22 mouse cellular contexts compared by ENCODE assay signal in genomic region chr17:25883824-25884223, GRCm38 (mm10). TPM values are rescaled to one million over a fixed set of nuclear protein-coding genes. Genes with fewer than 3 reads are reported as not detected.
A peak's percentile ranks its signal among the peaks of the same experiment; 100 is the strongest.
DNase-seq lines count a peak whose midpoint lies in the region; ATAC-seq and TF ChIP-seq lines count a peak whose summit lies in the region.
"Had no signal": no experiment of that assay in that cellular context is flagged by ENCODE, and none has a peak within 500 bp of the region (broad histone marks: within the 10 kb centered on the region; RNA-seq: fewer than 3 reads in every experiment).

No protein-coding gene starts in this region.

- H3K79me2 ChIP-seq in myocyte (ENCODE audit: control insufficient read depth, insufficient read depth), result no peaks in the 10 kb centered on the region

- TF ChIP-seq POLR2A in myocyte (IDR thresholded peaks at IDR 0.05; ENCODE audit: insufficient read length, low read depth), result no peak

- 82% methylated on average over 3 of the region's 3 CpGs for WGBS in forebrain, embryonic 10.5 days
- 92% methylated on average over 3 of the region's 3 CpGs for WGBS in forebrain, embryonic 15.5 days
- 90% methylated on average over 3 of the region's 3 CpGs for WGBS in intestine, postnatal 0 days
- 93% methylated on average over 3 of the region's 3 CpGs for WGBS in intestine, embryonic 15.5 days
- WGBS in lung, postnatal 0 days, result 94% methylated on average over 3 of the region's 3 CpGs

- DNase-seq in forebrain, embryonic 10.5 days (ENCODE audit: extremely low spot score, low spot score), result no peak
- no peak for DNase-seq in lung, postnatal 0 days (ENCODE audit: low spot score)
- no peak for DNase-seq in lung, postnatal 25 days (ENCODE audit: low spot score)
- DNase-seq in left cerebral cortex, postnatal 4 days, result no peak
- DNase-seq: adrenal gland, postnatal 14 days; cerebellum, adult 11 months; cerebellum, postnatal 36 days; heart, postnatal 36 days; kidney, adult 8-10 months; layer of hippocampus, adult 9-11 months; lung, adult 18-20 months; lung, postnatal 36 days; right cerebral cortex, postnatal 25 days; thymus, postnatal 4 days had no signal

- peak; percentile 41; the same call in 1 of the 2 replicates for TF ChIP-seq CTCF in intestine, postnatal 0 days (IDR thresholded peaks at IDR 0.05; ENCODE audit: low read depth)
- TF ChIP-seq CTCF in lung, postnatal 0 days (IDR thresholded peaks at IDR 0.05), result peak; percentile 14

- no peak overlapping the region for H3K4me3 ChIP-seq in forebrain, embryonic 10.5 days
- no peak overlapping the region for H3K4me3 ChIP-seq in forebrain, embryonic 15.5 days
- no peak overlapping the region for H3K4me3 ChIP-seq in intestine, postnatal 0 days (ENCODE audit: low read depth, low read length)
- H3K4me3 ChIP-seq in intestine, embryonic 15.5 days (replicated peaks), result no peak overlapping the region
- H3K4me3 ChIP-seq in lung, postnatal 0 days (ENCODE audit: low read depth, low read length), result no peak overlapping the region
- H3K4me3 ChIP-seq in myocyte, result no peak overlapping the region
- H3K4me3 ChIP-seq: forebrain, embryonic 13.5 days; heart, embryonic 12.5 days; limb, embryonic 12.5 days had no signal

- H3K27me3 ChIP-seq in forebrain, embryonic 10.5 days (ENCODE audit: poor library complexity, severe bottlenecking), result no peaks in the 10 kb centered on the region
- no peaks in the 10 kb centered on the region for H3K27me3 ChIP-seq in forebrain, embryonic 15.5 days
- no peaks in the 10 kb centered on the region for H3K27me3 ChIP-seq in intestine, postnatal 0 days (replicated peaks; ENCODE audit: control insufficient read depth, insufficient read depth, low read length)
- no peaks in the 10 kb centered on the region for H3K27me3 ChIP-seq in intestine, embryonic 15.5 days (replicated peaks)
- no peaks in the 10 kb centered on the region for H3K27me3 ChIP-seq in lung, postnatal 0 days (replicated peaks; ENCODE audit: insufficient read depth, low read length)
- H3K27me3 ChIP-seq in myocyte (ENCODE audit: control insufficient read depth, insufficient read depth, insufficient read length), result no peaks in the 10 kb centered on the region
- H3K27me3 ChIP-seq: forebrain, embryonic 13.5 days; heart, embryonic 12.5 days; limb, embryonic 12.5 days had no signal

- H3ac ChIP-seq in myocyte (ENCODE audit: control insufficient read depth, insufficient read length), result no peak overlapping the region

- peaks cover 63% of the 10 kb centered on the region for H3K36me3 ChIP-seq in forebrain, embryonic 10.5 days (replicated peaks)
- peaks cover 32% of the 10 kb centered on the region for H3K36me3 ChIP-seq in forebrain, embryonic 15.5 days
- peaks cover 43% of the 10 kb centered on the region for H3K36me3 ChIP-seq in intestine, postnatal 0 days (ENCODE audit: control insufficient read depth, insufficient read depth)
- peaks cover 18% of the 10 kb centered on the region for H3K36me3 ChIP-seq in intestine, embryonic 15.5 days
- H3K36me3 ChIP-seq in lung, postnatal 0 days (ENCODE audit: insufficient read depth, low read length), result peaks cover 9% of the 10 kb centered on the region; the same call in 1 of the 2 replicates
- no peaks in the 10 kb centered on the region for H3K36me3 ChIP-seq in myocyte (ENCODE audit: control insufficient read depth, insufficient read depth)

- H3K27ac ChIP-seq in forebrain, embryonic 10.5 days, result 0 out of 2 replicates have a peak overlapping the region, but pooled peaks have one; percentile 87
- H3K27ac ChIP-seq in forebrain, embryonic 15.5 days (replicated peaks), result no peak overlapping the region
- no peak overlapping the region for H3K27ac ChIP-seq in intestine, postnatal 0 days (ENCODE audit: low read depth, low read length)
- H3K27ac ChIP-seq in intestine, embryonic 15.5 days, result no peak overlapping the region
- H3K27ac ChIP-seq in lung, postnatal 0 days (ENCODE audit: low read length), result no peak overlapping the region
- H3K27ac ChIP-seq: forebrain, embryonic 13.5 days; limb, embryonic 12.5 days had no signal

- TF ChIP-seq EP300 in lung, postnatal 0 days (IDR thresholded peaks at IDR 0.05), result no peak

- intact Hi-C loops in left cerebral cortex, postnatal 4 days (cut with DNase I), result no loop called here

- no peak overlapping the region for H3K9ac ChIP-seq in forebrain, embryonic 15.5 days (replicated peaks)
- no peak overlapping the region for H3K9ac ChIP-seq in intestine, postnatal 0 days (ENCODE audit: low read depth, low read length)
- H3K9ac ChIP-seq in intestine, embryonic 15.5 days, result no peak overlapping the region
- no peak overlapping the region for H3K9ac ChIP-seq in lung, postnatal 0 days (replicated peaks; ENCODE audit: low read depth)
- H3K9ac ChIP-seq: forebrain, embryonic 13.5 days; heart, embryonic 12.5 days; limb, embryonic 12.5 days had no signal

- H3K9me3 ChIP-seq in forebrain, embryonic 10.5 days, result no peaks in the 10 kb centered on the region
- H3K9me3 ChIP-seq in forebrain, embryonic 15.5 days, result no peaks in the 10 kb centered on the region
- H3K9me3 ChIP-seq in intestine, postnatal 0 days (ENCODE audit: control insufficient read depth), result no peaks in the 10 kb centered on the region
- no peaks in the 10 kb centered on the region for H3K9me3 ChIP-seq in intestine, embryonic 15.5 days
- H3K9me3 ChIP-seq in lung, postnatal 0 days (ENCODE audit: low read length), result no peaks in the 10 kb centered on the region
- H3K9me3 ChIP-seq: forebrain, embryonic 13.5 days; G1E; heart, embryonic 12.5 days; limb, embryonic 12.5 days had no signal

- ATAC-seq in forebrain, embryonic 15.5 days (replicated peaks), result no peak
- no peak for ATAC-seq in intestine, postnatal 0 days
- no peak for ATAC-seq in intestine, embryonic 15.5 days
- no peak for ATAC-seq in lung, postnatal 0 days
- ATAC-seq: forebrain, embryonic 13.5 days had no signal

- no peak overlapping the region for H3K4me2 ChIP-seq in forebrain, embryonic 15.5 days (replicated peaks)
- H3K4me2 ChIP-seq in intestine, postnatal 0 days (replicated peaks; ENCODE audit: low read depth), result no peak overlapping the region
- H3K4me2 ChIP-seq in intestine, embryonic 15.5 days (replicated peaks), result no peak overlapping the region
- no peak overlapping the region for H3K4me2 ChIP-seq in lung, postnatal 0 days (replicated peaks; ENCODE audit: low read depth, low read length)
- no peak overlapping the region for H3K4me2 ChIP-seq in myocyte (ENCODE audit: low read depth)
- H3K4me2 ChIP-seq: forebrain, embryonic 13.5 days; heart, embryonic 12.5 days; limb, embryonic 12.5 days had no signal

- peaks cover 63% of the 10 kb centered on the region for H3K4me1 ChIP-seq in forebrain, embryonic 10.5 days
- peaks cover 8% of the 10 kb centered on the region for H3K4me1 ChIP-seq in forebrain, embryonic 15.5 days
- H3K4me1 ChIP-seq in intestine, postnatal 0 days (replicated peaks; ENCODE audit: control insufficient read depth, insufficient read depth, low read length), result no peaks in the 10 kb centered on the region
- peaks cover 7% of the 10 kb centered on the region; the same call in 1 of the 2 replicates for H3K4me1 ChIP-seq in intestine, embryonic 15.5 days (replicated peaks)
- no peaks in the 10 kb centered on the region for H3K4me1 ChIP-seq in lung, postnatal 0 days (ENCODE audit: insufficient read depth, low read depth, low read length)

RNA-seq across cellular contexts. Expression of gene Wfikkn1, which starts 3.2 kb away (rescaled TPM):
- 4.0 and 4.2 TPM in 2 replicates for polyA plus RNA-seq in forebrain, embryonic 10.5 days (2016; fragmentation: Nextera tagmentation; extraction: Ambion mirVana)
- 0.55 and 0.60 TPM in 2 replicates for polyA plus RNA-seq in forebrain, embryonic 15.5 days (2015; fragmentation: Nextera tagmentation; extraction: Ambion mirVana)
- polyA plus RNA-seq in intestine, postnatal 0 days (2015; fragmentation: Nextera tagmentation; extraction: Ambion mirVana), result 0.14 and 0.27 TPM in 2 replicates
- polyA plus RNA-seq in intestine, embryonic 15.5 days (2015; fragmentation: Nextera tagmentation; extraction: Ambion mirVana), result 0.29 and 0.36 TPM in 2 replicates
- 0.24 and 0.26 TPM in 2 replicates for polyA plus RNA-seq in lung, postnatal 0 days (2015; fragmentation: Nextera tagmentation; extraction: Ambion mirVana)
- 0.25 TPM for polyA plus RNA-seq in myocyte (2012; fragmentation: generic; extraction: Trizol)
- 1 to 10 TPM; 1.3 to 2.2 TPM for total RNA-seq in left cerebral cortex, postnatal 4 days (2021)

RNA-seq across cellular contexts. Expression of gene Mettl26, which starts 8.9 kb away (rescaled TPM):
- polyA plus RNA-seq in forebrain, embryonic 10.5 days (2016; fragmentation: Nextera tagmentation; extraction: Ambion mirVana), result 76.7 and 79.1 TPM in 2 replicates
- 61.8 and 62.0 TPM in 2 replicates for polyA plus RNA-seq in forebrain, embryonic 15.5 days (2015; fragmentation: Nextera tagmentation; extraction: Ambion mirVana)
- polyA plus RNA-seq in intestine, postnatal 0 days (2015; fragmentation: Nextera tagmentation; extraction: Ambion mirVana), result 46.6 and 51.7 TPM in 2 replicates
- 53.5 and 67.8 TPM in 2 replicates for polyA plus RNA-seq in intestine, embryonic 15.5 days (2015; fragmentation: Nextera tagmentation; extraction: Ambion mirVana)
- 48.7 and 50.7 TPM in 2 replicates for polyA plus RNA-seq in lung, postnatal 0 days (2015; fragmentation: Nextera tagmentation; extraction: Ambion mirVana)
- 23.6 TPM for polyA plus RNA-seq in myocyte (2012; fragmentation: generic; extraction: Trizol)
- 10 to 100 TPM; 24.1 to 25.8 TPM for total RNA-seq in left cerebral cortex, postnatal 4 days (2021)

RNA-seq across cellular contexts. Expression of gene Mcrip2, which starts 15.3 kb away (rescaled TPM):
- 20.0 and 21.9 TPM in 2 replicates for polyA plus RNA-seq in forebrain, embryonic 10.5 days (2016; fragmentation: Nextera tagmentation; extraction: Ambion mirVana)
- 14.4 and 16.7 TPM in 2 replicates for polyA plus RNA-seq in forebrain, embryonic 15.5 days (2015; fragmentation: Nextera tagmentation; extraction: Ambion mirVana)
- 51.0 and 55.9 TPM in 2 replicates for polyA plus RNA-seq in intestine, postnatal 0 days (2015; fragmentation: Nextera tagmentation; extraction: Ambion mirVana)
- 73.0 and 77.0 TPM in 2 replicates for polyA plus RNA-seq in intestine, embryonic 15.5 days (2015; fragmentation: Nextera tagmentation; extraction: Ambion mirVana)
- polyA plus RNA-seq in lung, postnatal 0 days (2015; fragmentation: Nextera tagmentation; extraction: Ambion mirVana), result 16.5 and 19.5 TPM in 2 replicates
- polyA plus RNA-seq in myocyte (2012; fragmentation: generic; extraction: Trizol), result 36.7 TPM
- total RNA-seq in left cerebral cortex, postnatal 4 days (2021), result 10 to 100 TPM; 16.7 to 18.3 TPM

RNA-seq across cellular contexts. Expression of gene Wdr90, which starts 22.5 kb away (rescaled TPM):
- polyA plus RNA-seq in forebrain, embryonic 10.5 days (2016; fragmentation: Nextera tagmentation; extraction: Ambion mirVana), result 63.3 and 73.0 TPM in 2 replicates
- 18.8 and 24.8 TPM in 2 replicates for polyA plus RNA-seq in forebrain, embryonic 15.5 days (2015; fragmentation: Nextera tagmentation; extraction: Ambion mirVana)
- 2.5 and 2.9 TPM in 2 replicates for polyA plus RNA-seq in intestine, postnatal 0 days (2015; fragmentation: Nextera tagmentation; extraction: Ambion mirVana)
- polyA plus RNA-seq in intestine, embryonic 15.5 days (2015; fragmentation: Nextera tagmentation; extraction: Ambion mirVana), result 14.0 and 18.7 TPM in 2 replicates
- 5.6 and 5.8 TPM in 2 replicates for polyA plus RNA-seq in lung, postnatal 0 days (2015; fragmentation: Nextera tagmentation; extraction: Ambion mirVana)
- 7.4 TPM for polyA plus RNA-seq in myocyte (2012; fragmentation: generic; extraction: Trizol)
- 10 to 100 TPM; 37.4 to 39.4 TPM for total RNA-seq in left cerebral cortex, postnatal 4 days (2021)

RNA-seq across cellular contexts. Expression of gene Rab40c, which starts 35.7 kb away (rescaled TPM):
- polyA plus RNA-seq in forebrain, embryonic 10.5 days (2016; fragmentation: Nextera tagmentation; extraction: Ambion mirVana), result 29.4 and 30.9 TPM in 2 replicates
- 50.8 and 52.6 TPM in 2 replicates for polyA plus RNA-seq in forebrain, embryonic 15.5 days (2015; fragmentation: Nextera tagmentation; extraction: Ambion mirVana)
- polyA plus RNA-seq in intestine, postnatal 0 days (2015; fragmentation: Nextera tagmentation; extraction: Ambion mirVana), result 15.8 and 16.9 TPM in 2 replicates
- polyA plus RNA-seq in intestine, embryonic 15.5 days (2015; fragmentation: Nextera tagmentation; extraction: Ambion mirVana), result 21.4 and 24.9 TPM in 2 replicates
- polyA plus RNA-seq in lung, postnatal 0 days (2015; fragmentation: Nextera tagmentation; extraction: Ambion mirVana), result 19.3 and 21.7 TPM in 2 replicates
- polyA plus RNA-seq in myocyte (2012; fragmentation: generic; extraction: Trizol), result 18.3 TPM
- total RNA-seq in left cerebral cortex, postnatal 4 days (2021), result 10 to 100 TPM; 47.0 to 47.2 TPM
